Mouse (Mus musculus) erythroblast, embryonic 14.5 days (primary cell): Measurements from ENCODE around the gene Il1rn.

Source experiments
- GATA1 ChIP-seq: IDR thresholded peaks from 2 replicates; pipeline ENCODE4 v1.6.1; 2012; ENCODE audit warnings: low read length, inconsistent platforms, mixed read lengths
- TAL1 ChIP-seq: IDR thresholded peaks from 3 replicates; pipeline ENCODE4 v1.6.1; 2012; ENCODE audit warnings: low read length, inconsistent platforms, mixed read lengths

DNA sequence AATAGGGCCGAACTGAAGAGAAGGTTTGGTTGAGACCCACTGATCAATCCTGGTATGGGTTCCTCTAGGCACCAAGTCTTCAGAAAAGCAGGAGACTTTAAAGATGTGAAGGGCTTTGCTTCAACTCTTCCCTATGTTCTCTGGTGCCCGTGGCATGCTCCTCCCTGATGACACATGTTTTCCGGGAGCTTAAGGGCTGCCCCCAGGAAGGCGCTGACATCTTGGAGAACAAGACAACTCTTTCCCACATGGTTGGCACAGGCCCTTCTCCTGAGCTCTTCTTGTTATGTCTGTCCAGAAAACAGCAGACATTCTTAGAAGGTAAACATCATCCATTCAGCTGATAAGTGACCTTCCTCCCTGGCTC, 31.2 kb downstream of the Il1rn start:
- TF ChIP-seq TAL1 (no peak), GATA1 (no peak)
